Mouse (Mus musculus) erythroblast, embryonic 14.5 days (primary cell): Measurements from ENCODE around the gene Dnaja2.

Experiments used
- GATA1 ChIP-seq: IDR thresholded peaks from 2 replicates; pipeline ENCODE4 v1.6.1; 2012; ENCODE audit warnings: low read length, inconsistent platforms, mixed read lengths
- TAL1 ChIP-seq: IDR thresholded peaks from 3 replicates; pipeline ENCODE4 v1.6.1; 2012; ENCODE audit warnings: low read length, inconsistent platforms, mixed read lengths

DNA sequence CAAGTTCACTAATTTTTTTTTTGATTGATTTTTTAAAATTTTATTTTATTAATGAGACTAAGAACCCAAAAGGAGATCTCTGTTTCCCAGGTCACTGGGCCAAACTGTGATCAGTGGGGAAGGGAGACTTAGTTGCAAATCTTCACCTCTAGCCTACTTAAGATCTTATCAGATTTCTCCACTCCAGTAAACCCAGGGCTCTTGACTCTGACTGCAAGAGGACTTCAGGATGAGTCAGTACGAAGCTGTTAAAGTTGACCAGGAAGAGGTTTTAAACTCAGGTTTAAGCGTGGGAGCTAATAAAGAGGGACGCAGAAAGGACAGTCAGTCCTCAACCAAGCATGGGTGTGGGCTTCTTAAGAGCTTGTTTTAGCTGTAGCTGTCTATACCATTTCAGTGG, 38.2 kb upstream of the Dnaja2 start:
- TF ChIP-seq GATA1 = no peak
- no peak for TF ChIP-seq TAL1
